Mouse (Mus musculus) liver, adult (tissue): Measurements from ENCODE around the gene Tbc1d10a.

Experiments used
- GATA4 ChIP-seq: IDR thresholded peaks from 2 replicates; pipeline ENCODE4 v1.6.1; 2014; ENCODE audit warnings: mild to moderate bottlenecking, low read length; ENCODE audit not compliant: insufficient replicate concordance

The Tbc1d10a gene

GRCm38 (mm10) chr11:4160758-4161480 is 25.7 kb upstream of the Tbc1d10a start:
- no peak for TF ChIP-seq GATA4

GRCm38 (mm10) chr11:4164701-4165100 is 21.9 kb upstream of the Tbc1d10a start:
- TF ChIP-seq GATA4: no peak

- TF ChIP-seq GATA4: no peak
Observed at GRCm38 (mm10) chr11:4166467-4167090, 20.0 kb upstream of the Tbc1d10a start.

GRCm38 (mm10) chr11:4174586-4174985 is 12.0 kb upstream of the Tbc1d10a start:
- no peak for TF ChIP-seq GATA4

GRCm38 (mm10) chr11:4177716-4178115 is 8.9 kb upstream of the Tbc1d10a start:
- TF ChIP-seq GATA4: no peak

GRCm38 (mm10) chr11:4182061-4182460 is 4.5 kb upstream of the Tbc1d10a start:
- no peak for TF ChIP-seq GATA4

- TF ChIP-seq GATA4: no peak
Observed at GRCm38 (mm10) chr11:4183511-4183910, 3.1 kb upstream of the Tbc1d10a start.

- no peak for TF ChIP-seq GATA4
Observed at GRCm38 (mm10) chr11:4184251-4184952, 2.2 kb upstream of the Tbc1d10a start.

- no peak for TF ChIP-seq GATA4
Observed at GRCm38 (mm10) chr11:4187318-4187700, 720 bp downstream of the Tbc1d10a start.

- TF ChIP-seq GATA4: no peak
Observed at GRCm38 (mm10) chr11:4189182-4189581, 2.6 kb downstream of the Tbc1d10a start.

GRCm38 (mm10) chr11:4190677-4191076 is 4.1 kb downstream of the Tbc1d10a start:
- no peak for TF ChIP-seq GATA4

GRCm38 (mm10) chr11:4192757-4193156 is 6.2 kb downstream of the Tbc1d10a start:
- no peak for TF ChIP-seq GATA4

- TF ChIP-seq GATA4: no peak
Observed at GRCm38 (mm10) chr11:4193420-4193819, 6.8 kb downstream of the Tbc1d10a start.

GRCm38 (mm10) chr11:4195597-4196031 is 9.0 kb downstream of the Tbc1d10a start:
- no peak for TF ChIP-seq GATA4

- TF ChIP-seq GATA4: no peak
Observed at GRCm38 (mm10) chr11:4196636-4197035, 10.0 kb downstream of the Tbc1d10a start.

- no peak for TF ChIP-seq GATA4
Observed at GRCm38 (mm10) chr11:4197691-4198090, 11.1 kb downstream of the Tbc1d10a start.
